Mouse (Mus musculus): ENCODE measurements at regions not wholly inside any gene's neighbourhood (a gene's known extent, or its start where the extent isn't known, plus 50 kb on each side); places are given as distances from the start of the nearest gene placed in this dataset.

GRCm38 (mm10) chr4:135012945-135013344, 82.2 kb downstream of the Syf2 start:
- 70% methylated on average over 4 of the region's 4 CpGs for WGBS (ENCODE audit: insufficient replicate concordance)
- H3K27ac ChIP-seq, result no peak overlapping the region
- peaks cover 9% of the 10 kb centered on the region; the same call in 1 of the 2 replicates for H3K9me3 ChIP-seq (replicated peaks)
- DNase-seq, result no peak
- H3K4me2 ChIP-seq, result no peak overlapping the region
- H3K27me3 ChIP-seq, result peaks cover 27% of the 10 kb centered on the region
- H3K9ac ChIP-seq, result no peak overlapping the region
- H3K4me3 ChIP-seq (replicated peaks), result no peak overlapping the region
- no peaks in the 10 kb centered on the region; the same call in 1 of the 2 replicates for H3K4me1 ChIP-seq (replicated peaks)
- ATAC-seq (ENCODE audit: low read depth), result no peak
- no peaks in the 10 kb centered on the region for H3K36me3 ChIP-seq

- Histone ChIP-seq H3K4me2 (no peak overlapping the region), H3K27me3 (peaks cover 25% of the 10 kb centered on the region), H3K4me1 (replicated peaks) (no peaks in the 10 kb centered on the region; the same call in 1 of the 2 replicates), H3K27ac (no peak overlapping the region), H3K9ac (no peak overlapping the region), H3K4me3 (replicated peaks) (no peak overlapping the region), H3K36me3 (no peaks in the 10 kb centered on the region), H3K9me3 (replicated peaks) (peaks cover 9% of the 10 kb centered on the region; the same call in 1 of the 2 replicates)
- WGBS (ENCODE audit: insufficient replicate concordance), result 49% methylated on average over 2 of the region's 2 CpGs
- DNase-seq, result peak; percentile 17
- ATAC-seq (ENCODE audit: low read depth), result no peak
These were observed 83.2 kb downstream of the Syf2 start for GRCm38 (mm10) chr4:135013932-135014331.

- ATAC-seq (ENCODE audit: low read depth) (no peak), DNase-seq (peak; percentile 45)
- H3K4me2 ChIP-seq, result no peak overlapping the region
- no peaks in the 10 kb centered on the region for H3K36me3 ChIP-seq
- no peak overlapping the region for H3K27ac ChIP-seq
- no peak overlapping the region for H3K9ac ChIP-seq
- 3% methylated on average over 8 of the region's 8 CpGs for WGBS (ENCODE audit: insufficient replicate concordance)
- no peak overlapping the region for H3K4me3 ChIP-seq (replicated peaks)
- peaks cover 6% of the 10 kb centered on the region; the same call in 1 of the 2 replicates for H3K9me3 ChIP-seq (replicated peaks)
- peaks cover 17% of the 10 kb centered on the region for H3K4me1 ChIP-seq (replicated peaks)
- peaks cover 23% of the 10 kb centered on the region for H3K27me3 ChIP-seq
These were observed 87.3 kb downstream of the Syf2 start for GRCm38 (mm10) chr4:135018018-135018417.

GRCm38 (mm10) chr4:135019120-135019519, 88.4 kb downstream of the Syf2 start:
- H3K27me3 ChIP-seq, result peaks cover 24% of the 10 kb centered on the region
- DNase-seq (no peak), ATAC-seq (ENCODE audit: low read depth) (no peak)
- no peak overlapping the region for H3K4me3 ChIP-seq (replicated peaks)
- H3K4me2 ChIP-seq, result no peak overlapping the region
- H3K27ac ChIP-seq, result no peak overlapping the region
- peaks cover 17% of the 10 kb centered on the region for H3K4me1 ChIP-seq (replicated peaks)
- WGBS (ENCODE audit: insufficient replicate concordance), result 52% methylated on average over 2 of the region's 2 CpGs
- H3K9me3 ChIP-seq (replicated peaks), result no peaks in the 10 kb centered on the region; the same call in 1 of the 2 replicates
- H3K9ac ChIP-seq, result no peak overlapping the region
- H3K36me3 ChIP-seq, result no peaks in the 10 kb centered on the region

- peaks cover 17% of the 10 kb centered on the region for H3K4me1 ChIP-seq (replicated peaks)
- no peak overlapping the region for H3K4me3 ChIP-seq (replicated peaks)
- no peak overlapping the region for H3K27ac ChIP-seq
- H3K9ac ChIP-seq, result no peak overlapping the region
- ATAC-seq (ENCODE audit: low read depth) (peak; percentile 68; the same call in 1 of the 2 replicates), DNase-seq (no peak)
- 69% methylated on average over 8 of the region's 8 CpGs for WGBS (ENCODE audit: insufficient replicate concordance)
- H3K9me3 ChIP-seq (replicated peaks), result no peaks in the 10 kb centered on the region
- no peak overlapping the region for H3K4me2 ChIP-seq
- peaks cover 28% of the 10 kb centered on the region for H3K27me3 ChIP-seq
- H3K36me3 ChIP-seq, result no peaks in the 10 kb centered on the region
These were observed 89.7 kb downstream of the Syf2 start for GRCm38 (mm10) chr4:135020262-135020991.

GRCm38 (mm10) chr4:135023200-135023599, 92.5 kb downstream of the Syf2 start:
- H3K4me2 ChIP-seq, result no peak overlapping the region
- H3K4me3 ChIP-seq (replicated peaks), result no peak overlapping the region
- H3K36me3 ChIP-seq, result no peaks in the 10 kb centered on the region
- peaks cover 17% of the 10 kb centered on the region for H3K4me1 ChIP-seq (replicated peaks)
- no peaks in the 10 kb centered on the region for H3K9me3 ChIP-seq (replicated peaks)
- no peak for ATAC-seq (ENCODE audit: low read depth)
- no peak overlapping the region for H3K9ac ChIP-seq
- H3K27me3 ChIP-seq, result peaks cover 43% of the 10 kb centered on the region
- H3K27ac ChIP-seq, result no peak overlapping the region
- 83% methylated on average over 5 of the region's 5 CpGs for WGBS (ENCODE audit: insufficient replicate concordance)
- no peak for DNase-seq

- H3K36me3 ChIP-seq, result no peaks in the 10 kb centered on the region
These were observed 94.7 kb upstream of the Runx3 start for GRCm38 (mm10) chr4:135025802-135026201.

GRCm38 (mm10) chr4:135027136-135027535, 93.3 kb upstream of the Runx3 start:
- WGBS (ENCODE audit: insufficient replicate concordance), result 62% methylated on average over 8 of the region's 8 CpGs
- DNase-seq (no peak), ATAC-seq (ENCODE audit: low read depth) (no peak)
- Histone ChIP-seq H3K4me1 (replicated peaks) (no peaks in the 10 kb centered on the region), H3K4me3 (replicated peaks) (no peak overlapping the region), H3K27ac (no peak overlapping the region), H3K9ac (no peak overlapping the region), H3K4me2 (no peak overlapping the region), H3K9me3 (replicated peaks) (no peaks in the 10 kb centered on the region), H3K36me3 (no peaks in the 10 kb centered on the region), H3K27me3 (peaks cover 50% of the 10 kb centered on the region)

More at GRCm38 (mm10) chr4:135025802-135026201, 94.7 kb upstream of the Runx3 start:
- no peak for ATAC-seq (ENCODE audit: low read depth)
- no peak for DNase-seq
- WGBS (ENCODE audit: insufficient replicate concordance), result 39% methylated on average over 18 of the region's 18 CpGs
- peaks cover 47% of the 10 kb centered on the region for H3K27me3 ChIP-seq
- H3K4me2 ChIP-seq, result no peak overlapping the region
- H3K4me3 ChIP-seq (replicated peaks), result no peak overlapping the region
- peaks cover 1% of the 10 kb centered on the region for H3K4me1 ChIP-seq (replicated peaks)
- no peaks in the 10 kb centered on the region for H3K9me3 ChIP-seq (replicated peaks)
- no peak overlapping the region for H3K9ac ChIP-seq
- H3K27ac ChIP-seq, result no peak overlapping the region

- 24% methylated on average over 2 of the region's 2 CpGs for WGBS (ENCODE audit: insufficient replicate concordance)
- Histone ChIP-seq H3K27me3 (peaks cover 53% of the 10 kb centered on the region), H3K36me3 (no peaks in the 10 kb centered on the region), H3K9me3 (replicated peaks) (no peaks in the 10 kb centered on the region), H3K4me2 (no peak overlapping the region), H3K4me1 (replicated peaks) (no peaks in the 10 kb centered on the region), H3K4me3 (replicated peaks) (no peak overlapping the region), H3K9ac (no peak overlapping the region), H3K27ac (no peak overlapping the region)
- DNase-seq, result no peak
- no peak for ATAC-seq (ENCODE audit: low read depth)
These were observed 90.7 kb upstream of the Runx3 start for GRCm38 (mm10) chr4:135029723-135030122.

GRCm38 (mm10) chr4:135032461-135032860, 88.0 kb upstream of the Runx3 start:
- Histone ChIP-seq H3K4me2 (no peak overlapping the region), H3K9ac (no peak overlapping the region), H3K27ac (no peak overlapping the region), H3K27me3 (peaks cover 28% of the 10 kb centered on the region), H3K9me3 (replicated peaks) (no peaks in the 10 kb centered on the region), H3K4me1 (replicated peaks) (no peaks in the 10 kb centered on the region), H3K36me3 (no peaks in the 10 kb centered on the region), H3K4me3 (replicated peaks) (no peak overlapping the region)
- ATAC-seq (ENCODE audit: low read depth) (no peak), DNase-seq (no peak)
- 32% methylated on average over 9 of the region's 9 CpGs for WGBS (ENCODE audit: insufficient replicate concordance)

- ATAC-seq (ENCODE audit: low read depth) (no peak), DNase-seq (no peak)
- Histone ChIP-seq H3K4me2 (no peak overlapping the region), H3K9me3 (replicated peaks) (no peaks in the 10 kb centered on the region), H3K4me1 (replicated peaks) (no peaks in the 10 kb centered on the region), H3K27ac (no peak overlapping the region), H3K36me3 (no peaks in the 10 kb centered on the region), H3K27me3 (peaks cover 20% of the 10 kb centered on the region), H3K4me3 (replicated peaks) (no peak overlapping the region), H3K9ac (no peak overlapping the region)
- 67% methylated on average over 8 of the region's 8 CpGs for WGBS (ENCODE audit: insufficient replicate concordance)
These were observed 87.2 kb upstream of the Runx3 start for GRCm38 (mm10) chr4:135033302-135033701.

- Histone ChIP-seq H3K4me1 (replicated peaks) (no peaks in the 10 kb centered on the region), H3K27me3 (peaks cover 20% of the 10 kb centered on the region), H3K4me2 (no peak overlapping the region), H3K36me3 (no peaks in the 10 kb centered on the region), H3K4me3 (replicated peaks) (no peak overlapping the region), H3K27ac (no peak overlapping the region), H3K9me3 (replicated peaks) (no peaks in the 10 kb centered on the region), H3K9ac (no peak overlapping the region)
- ATAC-seq (ENCODE audit: low read depth), result no peak
- peak; percentile 39 for DNase-seq
- WGBS (ENCODE audit: insufficient replicate concordance), result 21% methylated on average over 7 of the region's 7 CpGs
These were observed 86.0 kb upstream of the Runx3 start for GRCm38 (mm10) chr4:135034406-135034805.
